Mouse (Mus musculus) forebrain, postnatal 0 days (tissue): ENCODE results near the gene Lgr4. TPM values are rescaled to one million over a fixed set of nuclear protein-coding genes. Genes with fewer than 3 reads are reported as not detected.

ENCODE experiments used
- ATAC-seq: fragments of 200-750 bp; cut with Nextera tagmentation; 2 replicates; pipeline ENCODE4 v1.8.0; 2017; ENCODE audit warnings: mild to moderate bottlenecking, moderate library complexity
- DNase-seq: peaks from one replicate; pipeline ENCODE4 v3.0.0-alpha.2; 2015
- H3K27ac ChIP-seq: fragments of 300-500 bp; sonication (generic); 2 replicates; pipeline ENCODE4 v1.5.1; 2014; ENCODE audit warnings: low read depth, mild to moderate bottlenecking, antibody characterized with exemption, low read length, moderate library complexity, mixed read lengths
- H3K27me3 ChIP-seq: fragments of 300-500 bp; sonication (generic); 2 replicates; pipeline ENCODE4 v1.6.1; 2014; ENCODE audit warnings: mild to moderate bottlenecking, low read length, mixed read lengths; ENCODE audit not compliant: insufficient read depth
- H3K36me3 ChIP-seq: fragments of 300-500 bp; sonication (generic); 2 replicates; pipeline ENCODE4 v1.6.1; 2014; ENCODE audit warnings: mild to moderate bottlenecking, moderate library complexity; ENCODE audit not compliant: insufficient read depth
- H3K4me1 ChIP-seq: fragments of 300-500 bp; sonication (generic); 2 replicates; pipeline ENCODE4 v1.6.1; 2014; ENCODE audit warnings: antibody characterized with exemption; ENCODE audit not compliant: insufficient read depth
- H3K4me2 ChIP-seq: fragments of 300-500 bp; sonication (generic); 2 replicates; pipeline ENCODE4 v1.6.1; 2014; ENCODE audit warnings: low read depth, mild to moderate bottlenecking, moderate library complexity
- H3K4me3 ChIP-seq: fragments of 300-500 bp; sonication (generic); 2 replicates; pipeline ENCODE4 v1.5.1; 2014; ENCODE audit warnings: low read depth, low read length, mixed read lengths
- H3K9ac ChIP-seq: fragments of 300-500 bp; sonication (generic); 2 replicates; pipeline ENCODE4 v1.6.1; 2014; ENCODE audit warnings: mild to moderate bottlenecking
- H3K9me3 ChIP-seq: fragments of 300-500 bp; sonication (generic); 2 replicates; pipeline ENCODE4 v1.6.1; 2016; ENCODE audit warnings: low read length
- CTCF ChIP-seq: sonication (generic); IDR thresholded peaks from 2 replicates; pipeline ENCODE4 v1.5.1; 2016; ENCODE audit warnings: antibody characterized with exemption, control low read depth, low read depth
- WGBS: fragments of 180-500 bp; shearing (Covaris S2); extraction: QIAGEN DNeasy Blood & Tissue Kit; methylation state at CpG from one replicate; pipeline ENCODE4 v1.1.7; 2014; 5-methylcytosine and 5-hydroxymethylcytosine counted together
- polyA plus RNA-seq: library from polyadenylated mRNA; unstranded; fragments of >200 nt; fragmentation: Nextera tagmentation; extraction: Ambion mirVana; gene quantifications from 2 replicates; pipeline ENCODE4 v1.2.1, GENCODE M21; 2015
- total RNA-seq: library from RNA; depleted of rRNA; stranded (reverse); fragments of >200 nt; gene quantifications from 2 replicates; pipeline ENCODE4 v1.2.3, GENCODE M21; 2014

Gene Lgr4
- total and polyA plus RNA-seq, 2 experiments from 2014 or later, result 5.6 to 26.7 TPM

GRCm38 (mm10) chr2:109972310-109972709, 54.9 kb downstream of the Lgr4 start:
- ATAC-seq, result no peak
- 65% methylated on average over 2 of the region's 2 CpGs for WGBS
- TF ChIP-seq CTCF, result no peak
- Histone ChIP-seq H3K9me3 (no peaks in the 10 kb centered on the region), H3K4me2 (no peak overlapping the region), H3K9ac (no peak overlapping the region), H3K4me1 (no peaks in the 10 kb centered on the region), H3K36me3 (no peaks in the 10 kb centered on the region), H3K27me3 (no peaks in the 10 kb centered on the region), H3K27ac (no peak overlapping the region), H3K4me3 (no peak overlapping the region)
- no peak for DNase-seq

- 58% methylated on average over 7 of the region's 7 CpGs for WGBS
- no peak for ATAC-seq
- H3K9me3 ChIP-seq, result no peaks in the 10 kb centered on the region
Observed at GRCm38 (mm10) chr2:109972922-109973321, 55.5 kb downstream of the Lgr4 start.

GRCm38 (mm10) chr2:109974807-109975206, 57.4 kb downstream of the Lgr4 start:
- Histone ChIP-seq H3K4me2 (no peak overlapping the region), H3K9ac (no peak overlapping the region), H3K9me3 (no peaks in the 10 kb centered on the region), H3K27me3 (no peaks in the 10 kb centered on the region), H3K4me3 (no peak overlapping the region), H3K4me1 (no peaks in the 10 kb centered on the region), H3K27ac (no peak overlapping the region), H3K36me3 (no peaks in the 10 kb centered on the region)
- DNase-seq (no peak), ATAC-seq (no peak)
- 96% methylated on average over 7 of the region's 7 CpGs for WGBS
- no peak for TF ChIP-seq CTCF

More at GRCm38 (mm10) chr2:109972922-109973321, 55.5 kb downstream of the Lgr4 start:
- Histone ChIP-seq H3K4me1 (no peaks in the 10 kb centered on the region), H3K4me2 (no peak overlapping the region), H3K27me3 (no peaks in the 10 kb centered on the region), H3K4me3 (no peak overlapping the region), H3K36me3 (no peaks in the 10 kb centered on the region), H3K27ac (no peak overlapping the region), H3K9ac (no peak overlapping the region)
- no peak for DNase-seq
- no peak for TF ChIP-seq CTCF

GRCm38 (mm10) chr2:109976181-109976580, 58.7 kb downstream of the Lgr4 start:
- Histone ChIP-seq H3K36me3 (no peaks in the 10 kb centered on the region), H3K4me2 (no peak overlapping the region), H3K4me1 (no peaks in the 10 kb centered on the region), H3K9me3 (no peaks in the 10 kb centered on the region), H3K27me3 (no peaks in the 10 kb centered on the region), H3K4me3 (no peak overlapping the region), H3K27ac (no peak overlapping the region), H3K9ac (no peak overlapping the region)
- 84% methylated on average over 2 of the region's 2 CpGs for WGBS
- DNase-seq (no peak), ATAC-seq (no peak)
- no peak for TF ChIP-seq CTCF

GRCm38 (mm10) chr2:109977322-109977721, 59.9 kb downstream of the Lgr4 start:
- Histone ChIP-seq H3K4me3 (no peak overlapping the region), H3K4me2 (no peak overlapping the region), H3K27me3 (no peaks in the 10 kb centered on the region), H3K36me3 (no peaks in the 10 kb centered on the region), H3K27ac (no peak overlapping the region), H3K9ac (no peak overlapping the region), H3K9me3 (no peaks in the 10 kb centered on the region), H3K4me1 (no peaks in the 10 kb centered on the region)
- ATAC-seq (no peak), DNase-seq (no peak)
- no peak for TF ChIP-seq CTCF
- 85% methylated on average over 6 of the region's 6 CpGs for WGBS

GRCm38 (mm10) chr2:109979209-109979608, 61.8 kb downstream of the Lgr4 start:
- Histone ChIP-seq H3K9ac (no peak overlapping the region), H3K4me3 (no peak overlapping the region), H3K36me3 (no peaks in the 10 kb centered on the region), H3K27ac (no peak overlapping the region), H3K4me1 (no peaks in the 10 kb centered on the region), H3K4me2 (no peak overlapping the region), H3K9me3 (no peaks in the 10 kb centered on the region), H3K27me3 (no peaks in the 10 kb centered on the region)
- no peak for DNase-seq
- no peak for ATAC-seq
- TF ChIP-seq CTCF, result no peak

GRCm38 (mm10) chr2:109983435-109983834, 66.0 kb downstream of the Lgr4 start:
- 90% methylated on average over 6 of the region's 6 CpGs for WGBS
- H3K27ac ChIP-seq, result no peak overlapping the region

GRCm38 (mm10) chr2:109984930-109985329, 67.5 kb downstream of the Lgr4 start:
- no peaks in the 10 kb centered on the region for H3K9me3 ChIP-seq
- ATAC-seq (no peak), DNase-seq (no peak)
- H3K4me3 ChIP-seq, result no peak overlapping the region
- H3K4me2 ChIP-seq, result no peak overlapping the region
- no peak for TF ChIP-seq CTCF
- no peak overlapping the region for H3K9ac ChIP-seq
- WGBS, result 75% methylated on average over 1 of the region's 1 CpGs
- no peak overlapping the region for H3K27ac ChIP-seq
- no peaks in the 10 kb centered on the region for H3K4me1 ChIP-seq
- peaks cover 10% of the 10 kb centered on the region; the same call in 1 of the 2 replicates for H3K27me3 ChIP-seq
- H3K36me3 ChIP-seq, result no peaks in the 10 kb centered on the region

More at GRCm38 (mm10) chr2:109983435-109983834, 66.0 kb downstream of the Lgr4 start:
- Histone ChIP-seq H3K9ac (no peak overlapping the region), H3K4me2 (no peak overlapping the region), H3K36me3 (no peaks in the 10 kb centered on the region), H3K4me1 (no peaks in the 10 kb centered on the region), H3K4me3 (no peak overlapping the region), H3K27me3 (peaks cover 5% of the 10 kb centered on the region; the same call in 1 of the 2 replicates), H3K9me3 (no peaks in the 10 kb centered on the region)
- DNase-seq (no peak), ATAC-seq (no peak)
- no peak for TF ChIP-seq CTCF
